Mouse (Mus musculus): ENCODE data around the gene Gabrd.

Gene Gabrd

DNA sequence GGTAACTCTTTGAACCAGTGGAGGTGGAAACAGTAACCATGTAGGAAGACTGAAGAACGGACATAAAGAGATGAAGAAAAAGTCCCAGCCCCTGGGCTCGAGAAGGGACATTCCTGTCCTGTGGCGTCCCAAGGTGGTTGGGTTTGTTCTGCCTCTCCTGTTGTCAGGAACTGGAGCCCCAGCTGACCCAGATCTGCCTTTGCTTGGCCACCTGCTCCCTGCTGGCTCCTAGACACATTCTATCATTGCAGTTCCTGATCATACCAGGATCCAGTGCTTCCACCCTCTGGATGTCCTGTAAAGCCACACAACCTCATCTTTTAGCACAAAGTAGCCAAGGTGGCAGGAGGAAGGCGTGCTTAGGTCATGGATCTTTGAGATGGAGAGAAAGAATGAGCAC, 14.6 kb downstream of the Gabrd start:
- no peak for DNase-seq (ENCODE audit: low spot score in 2 of 2)

DNA sequence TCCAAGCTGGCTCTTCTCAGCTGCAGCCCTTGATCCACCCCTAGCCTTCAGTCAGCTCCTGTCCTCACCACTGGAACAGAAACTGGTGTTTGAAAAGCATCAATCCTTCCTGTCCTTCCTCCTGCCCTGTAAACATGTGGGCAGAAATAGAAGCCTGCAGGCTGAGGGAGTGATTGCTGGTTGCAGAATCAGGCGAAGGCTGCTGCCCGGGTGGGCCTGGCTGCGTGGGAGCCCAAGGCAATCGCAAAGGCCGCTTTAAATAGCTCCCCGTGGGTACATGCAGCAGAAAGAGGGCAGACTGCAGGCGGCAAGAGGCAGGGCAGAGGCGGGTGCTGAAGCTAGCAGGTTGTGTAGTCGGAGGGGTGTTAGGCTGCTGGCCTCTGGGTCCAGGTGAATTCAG, 15.2 kb downstream of the Gabrd start:
- DNase-seq (ENCODE audit: low spot score in 2 of 2): peak; percentile 69 to 81

DNA sequence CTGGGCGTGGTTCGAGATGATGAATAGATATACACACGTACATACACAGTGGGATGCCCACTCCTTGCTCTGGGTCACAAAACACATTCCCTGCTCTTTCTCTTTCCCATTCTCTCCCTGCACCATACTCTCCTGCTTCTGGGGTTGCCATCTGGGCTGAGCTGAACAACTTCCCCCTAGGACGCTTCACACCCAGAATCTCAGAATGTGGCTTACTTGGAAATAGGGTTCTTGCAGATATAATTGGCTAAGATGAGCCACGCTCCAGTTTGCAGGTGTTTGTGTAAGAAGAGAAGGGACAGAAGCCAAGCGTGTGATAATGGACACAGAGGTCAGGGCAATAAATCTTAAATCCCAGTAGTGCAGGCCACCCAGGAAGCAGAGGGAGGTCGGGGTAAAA, 15.9 kb downstream of the Gabrd start:
- DNase-seq (ENCODE audit: low spot score in 2 of 2): no peak

DNA sequence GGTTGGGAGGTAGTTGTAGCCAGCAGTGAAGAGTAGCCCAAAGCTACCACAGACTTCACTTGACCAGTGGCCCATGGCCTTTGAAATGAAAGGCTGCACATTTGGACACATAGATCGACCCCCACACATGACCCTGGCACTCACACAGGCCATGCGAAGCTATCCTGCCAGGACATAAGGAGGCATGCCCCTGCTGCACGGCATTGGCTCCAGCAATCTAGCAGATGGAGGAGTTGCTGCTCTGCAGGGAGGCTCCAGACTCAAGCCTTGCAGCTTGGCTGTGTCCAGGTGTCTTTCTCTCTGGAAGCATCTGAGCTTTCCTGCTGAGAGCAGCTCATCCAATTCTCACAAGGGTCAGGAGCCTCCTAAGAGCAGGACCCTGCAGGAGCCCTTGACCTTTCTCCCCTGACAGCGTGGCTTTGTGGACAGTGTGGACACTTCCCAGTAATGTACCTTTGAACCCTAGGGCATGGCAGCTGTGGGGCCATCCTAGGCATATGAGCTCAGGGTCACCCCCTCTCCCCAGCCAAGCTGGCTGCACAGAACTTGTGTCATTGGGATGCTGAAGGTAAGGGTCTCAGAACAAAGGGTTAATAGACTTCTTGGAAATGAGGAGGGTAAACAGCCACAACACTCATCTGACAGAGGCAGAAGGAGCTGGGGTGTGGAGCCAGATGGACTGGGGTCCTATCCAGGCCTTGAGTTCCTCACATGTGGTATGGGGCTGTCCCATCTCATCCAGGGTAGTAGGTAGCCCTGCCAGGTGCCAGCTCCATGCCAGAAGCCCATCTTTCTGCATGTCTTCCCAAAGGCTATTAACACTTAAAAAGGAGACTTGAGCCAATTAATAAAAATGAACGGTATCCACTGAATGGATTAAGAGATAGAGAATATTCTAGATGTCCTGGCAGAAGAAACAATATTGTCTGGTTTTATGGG, 25.8 kb downstream of the Gabrd start:
- DNase-seq (ENCODE audit: low spot score in 2 of 2): no peak

DNA sequence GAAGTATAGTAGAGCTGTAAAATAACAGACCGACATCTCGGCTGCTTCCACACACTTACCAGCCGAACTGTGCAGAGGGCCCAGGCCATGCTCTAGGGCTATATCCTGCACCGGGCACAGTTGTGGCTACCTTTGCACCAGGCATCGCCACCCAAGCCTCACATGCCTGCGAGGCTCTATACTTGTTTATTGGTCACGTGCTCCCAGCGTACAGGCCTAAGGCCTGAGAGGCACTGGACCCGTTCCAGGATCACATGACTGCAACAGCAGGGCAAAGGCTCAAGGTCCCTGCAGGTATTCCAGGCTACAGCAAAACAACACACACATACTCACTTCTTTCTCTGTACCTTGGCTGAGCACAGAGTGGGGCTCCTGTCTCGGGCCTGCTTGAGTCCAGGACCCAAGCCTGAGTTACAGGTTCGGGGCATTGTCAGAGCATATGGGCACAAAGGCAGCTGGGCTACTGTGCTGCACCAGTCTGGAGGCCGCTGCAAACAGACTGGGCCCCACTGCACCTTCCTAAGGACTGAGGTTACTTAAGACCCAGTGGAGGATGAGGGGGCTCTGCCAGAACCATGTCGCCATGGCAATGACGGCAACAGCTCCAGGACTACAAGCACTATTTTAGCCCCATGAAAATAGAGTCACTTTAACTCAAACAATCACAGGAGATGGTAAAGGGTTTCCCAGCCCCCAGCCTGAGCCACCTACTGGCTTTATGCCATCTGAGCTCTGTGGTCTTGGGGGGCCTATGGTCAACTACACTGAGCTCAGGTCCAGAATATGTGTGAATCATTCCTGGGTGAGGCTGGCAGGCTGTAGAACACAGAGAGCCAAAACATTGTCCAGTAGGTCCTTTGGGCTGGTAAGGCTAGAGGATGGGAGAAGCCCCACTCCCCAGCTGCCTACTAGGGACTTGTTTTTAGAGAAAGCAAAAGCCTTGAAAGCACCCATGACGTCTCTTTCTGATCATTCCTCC, 26.9 kb downstream of the Gabrd start:
- DNase-seq (ENCODE audit: low spot score in 2 of 2): no peak

DNA sequence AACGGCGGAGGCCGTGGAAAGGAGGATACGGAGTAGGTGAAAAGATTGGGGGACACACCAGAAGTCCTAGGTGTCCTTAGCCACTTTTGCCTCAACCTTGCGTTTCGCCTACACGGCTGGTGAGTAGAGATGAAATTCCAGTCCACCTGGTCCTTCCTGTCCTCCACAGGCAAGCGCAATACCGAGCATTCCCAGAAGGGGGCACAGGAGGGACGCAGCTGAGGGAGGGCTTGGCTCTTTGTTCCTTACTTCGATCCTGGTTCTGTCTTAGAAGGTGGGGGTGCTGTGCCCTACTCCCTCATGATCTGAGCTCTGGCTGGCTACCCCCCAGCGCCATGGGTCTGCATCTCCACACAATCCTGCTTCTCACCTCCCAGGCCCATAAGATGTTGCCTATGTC, 29.2 kb downstream of the Gabrd start:
- peak in 1 of 2 experiments; percentile 88 for DNase-seq (ENCODE audit: low spot score in 2 of 2)

DNA sequence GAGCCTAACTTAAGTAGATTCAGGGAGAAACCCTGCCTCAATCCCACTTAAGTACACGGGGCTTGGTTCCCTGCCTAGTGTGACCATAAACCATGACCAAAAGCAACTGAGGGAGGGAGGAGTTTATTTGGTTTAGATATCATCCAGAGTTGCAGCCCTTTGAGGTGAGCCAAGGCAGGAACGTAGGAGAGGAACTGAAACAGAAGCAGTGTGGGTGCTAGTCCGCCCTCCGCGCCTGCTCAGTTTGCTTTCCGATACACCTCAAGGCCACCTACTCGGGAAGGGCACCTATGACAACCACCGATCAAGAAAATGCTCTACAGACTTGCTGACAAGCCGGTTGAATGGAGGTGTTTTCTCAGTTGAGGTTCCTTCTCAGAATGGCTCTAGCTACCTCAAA, 30.2 kb downstream of the Gabrd start:
- no peak for DNase-seq (ENCODE audit: low spot score in 2 of 2)

DNA sequence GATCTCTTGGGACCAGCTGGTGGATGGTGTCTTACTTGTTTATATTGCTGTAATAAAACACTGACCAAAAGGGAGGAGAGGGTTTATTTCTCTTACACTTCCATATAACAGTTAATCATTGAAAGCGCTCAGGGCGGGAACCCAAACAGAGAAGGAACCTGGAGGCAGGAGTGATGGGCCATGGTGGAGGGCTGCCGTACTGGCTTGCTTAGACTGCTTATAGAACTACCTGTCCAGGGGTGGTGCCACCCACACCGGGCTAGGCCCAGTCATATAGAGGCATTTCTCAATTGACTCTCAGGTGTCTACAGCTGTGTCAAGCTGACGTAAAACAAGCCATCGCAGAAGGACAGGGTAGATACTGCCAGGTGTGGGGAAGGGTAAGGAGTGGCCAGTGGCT, 31.1 kb downstream of the Gabrd start:
- DNase-seq (ENCODE audit: low spot score in 2 of 2): no peak

DNA sequence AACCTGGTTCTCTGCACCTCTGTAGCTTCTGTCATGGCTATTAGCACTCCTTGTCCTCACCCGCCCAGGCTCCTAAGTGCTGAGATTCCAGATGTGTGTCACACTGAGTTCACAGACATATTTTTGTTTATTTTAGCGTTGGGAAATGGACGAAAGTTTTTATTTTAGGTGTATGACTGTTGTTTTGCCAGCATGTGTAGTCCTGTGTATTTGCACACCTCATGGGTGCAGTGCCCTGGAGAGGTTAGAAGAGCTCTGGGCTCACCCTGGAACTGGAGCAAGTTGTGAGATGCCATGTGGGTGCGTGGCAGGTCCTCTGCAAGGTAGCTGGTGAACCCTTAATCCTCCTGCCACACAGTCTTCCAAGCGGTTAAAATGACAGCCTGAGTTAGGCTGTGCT, 35.5 kb downstream of the Gabrd start:
- no peak for DNase-seq (ENCODE audit: low spot score in 2 of 2)

DNA sequence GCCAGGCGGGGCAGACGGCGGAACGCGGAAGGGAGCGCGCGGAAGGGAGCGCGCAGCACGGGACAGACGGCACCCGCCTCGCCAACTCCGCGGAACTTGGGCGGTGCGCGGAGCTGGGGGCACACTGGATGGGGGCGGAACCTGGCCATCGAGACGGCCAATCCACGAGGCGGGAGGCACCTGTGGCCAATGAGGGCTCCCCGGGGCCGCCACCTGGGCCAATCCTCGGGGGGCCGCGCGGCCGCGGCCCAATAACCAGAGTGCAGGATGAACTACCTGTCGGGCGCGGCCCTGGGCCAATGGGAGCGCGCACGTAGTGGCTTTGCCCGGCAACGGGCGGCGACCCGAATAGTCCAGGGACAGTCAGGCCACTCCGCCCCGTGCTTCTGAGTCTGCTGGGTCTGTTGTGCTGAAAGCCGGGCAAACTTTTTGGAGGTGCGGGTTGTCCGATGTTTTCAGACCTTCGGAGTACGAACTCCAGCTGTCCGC, 36.6 kb downstream of the Gabrd start, which contains the start of gene Prkcz:
Gene Prkcz, minus strand, starts transcription at position 59 of the 489 bp plus-strand sequence.
- DNase-seq (ENCODE audit: low spot score in 2 of 2): peak in 1 of 2 experiments; percentile 65

DNA sequence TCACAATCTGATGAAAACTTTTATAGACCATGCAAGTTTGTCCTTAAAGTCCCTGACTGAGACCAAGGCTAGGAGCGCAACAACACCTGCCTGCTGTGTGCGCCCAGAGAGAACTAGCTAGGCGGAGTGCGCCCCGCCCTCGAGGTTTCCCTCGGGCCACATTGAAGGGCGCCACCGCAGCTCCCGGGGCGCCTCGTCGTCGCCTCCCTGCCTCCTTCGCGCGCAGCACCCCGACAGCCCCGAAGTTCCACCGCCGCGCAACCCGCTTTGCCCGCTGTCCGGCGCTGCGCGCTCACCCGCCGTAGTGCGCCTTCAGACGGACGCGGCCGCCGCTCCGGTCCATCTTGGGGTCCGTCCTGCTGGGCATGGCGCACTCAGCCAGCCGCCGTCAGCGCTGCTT, 37.1 kb downstream of the Gabrd start:
- DNase-seq (ENCODE audit: low spot score in 2 of 2): no peak

DNA sequence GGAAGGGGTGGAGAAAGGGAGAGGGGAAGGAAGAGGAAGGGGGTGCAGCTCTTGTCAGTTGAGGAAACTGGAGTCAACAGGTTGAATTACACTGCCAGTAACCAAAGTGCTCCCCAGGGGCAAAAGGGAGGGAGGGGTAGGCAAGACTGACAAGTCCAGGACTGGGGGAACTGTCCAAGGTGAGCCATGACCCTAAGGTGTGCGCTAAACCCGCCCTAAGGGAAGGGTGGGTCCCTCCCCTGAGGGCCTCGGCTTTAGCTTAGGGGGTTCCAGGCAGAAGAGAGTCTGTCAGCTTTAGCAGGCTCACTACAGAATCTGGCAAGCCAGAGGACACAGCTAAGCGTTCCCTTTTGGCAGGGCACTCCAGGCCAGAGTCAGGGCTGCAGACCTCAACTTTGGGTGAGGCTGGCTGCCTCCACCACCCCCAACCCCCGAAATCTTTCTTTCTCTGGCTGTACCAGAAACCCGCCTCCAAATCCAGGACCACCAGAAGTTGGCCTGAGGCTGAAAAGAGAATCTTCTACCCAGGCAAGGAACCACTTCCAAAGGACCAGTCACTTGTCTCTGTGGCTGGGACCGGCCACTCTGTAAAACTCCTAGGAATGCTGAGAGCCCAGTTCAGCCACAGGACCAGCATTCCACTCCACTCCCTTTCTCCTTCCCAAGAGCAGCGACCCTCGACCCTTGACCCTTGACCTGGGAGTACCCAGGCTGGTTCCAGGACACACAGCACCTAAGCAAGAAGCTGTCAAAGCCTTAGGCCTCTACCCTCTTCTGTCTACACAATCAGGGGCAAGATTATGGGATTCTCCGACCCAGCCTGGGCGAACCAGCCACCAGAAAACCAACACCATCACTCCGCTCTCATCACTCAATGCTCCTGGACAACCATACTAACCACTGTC, 38.1 kb downstream of the Gabrd start:
- DNase-seq (ENCODE audit: low spot score in 2 of 2): no peak

DNA sequence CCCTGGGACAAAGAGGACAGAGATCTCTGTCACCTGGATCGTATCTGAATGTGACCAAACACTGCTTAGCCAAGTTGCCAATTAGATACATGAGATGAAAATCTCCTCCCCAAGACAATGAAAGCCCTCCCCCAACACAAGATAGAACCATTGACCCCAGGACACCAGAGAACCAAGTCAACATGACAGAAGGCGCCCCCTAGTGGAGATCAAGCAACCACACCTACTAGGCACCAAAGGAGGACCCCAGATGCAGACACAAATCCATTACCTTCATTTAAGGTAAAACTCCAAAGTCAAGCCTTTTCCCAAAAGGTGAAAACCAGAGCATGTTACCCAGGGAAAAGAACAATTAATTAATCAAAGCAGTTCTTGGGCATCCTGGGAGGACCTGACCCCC, 40.3 kb downstream of the Gabrd start:
- no peak for DNase-seq (ENCODE audit: low spot score in 2 of 2)

DNA sequence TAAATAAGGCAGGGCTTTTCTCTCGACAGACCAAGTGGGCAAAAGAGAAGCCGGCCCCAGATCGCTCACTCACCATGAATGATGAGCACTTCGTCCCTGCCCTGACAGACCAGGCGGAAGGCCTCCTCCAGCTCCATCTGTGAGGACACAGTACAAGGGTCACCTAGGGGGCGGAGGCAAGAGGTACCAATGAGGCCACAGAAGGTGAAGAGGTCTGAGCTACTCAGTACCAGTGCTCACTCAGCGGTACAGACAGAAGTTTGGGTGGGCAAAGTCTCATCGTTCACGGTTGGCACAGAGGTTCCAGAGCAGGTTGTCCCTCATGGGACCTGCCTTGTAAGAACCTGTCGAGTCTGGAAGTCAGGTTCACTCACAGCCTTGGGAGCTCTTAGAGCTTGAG, 41.6 kb downstream of the Gabrd start:
- DNase-seq (ENCODE audit: low spot score in 2 of 2): no peak

DNA sequence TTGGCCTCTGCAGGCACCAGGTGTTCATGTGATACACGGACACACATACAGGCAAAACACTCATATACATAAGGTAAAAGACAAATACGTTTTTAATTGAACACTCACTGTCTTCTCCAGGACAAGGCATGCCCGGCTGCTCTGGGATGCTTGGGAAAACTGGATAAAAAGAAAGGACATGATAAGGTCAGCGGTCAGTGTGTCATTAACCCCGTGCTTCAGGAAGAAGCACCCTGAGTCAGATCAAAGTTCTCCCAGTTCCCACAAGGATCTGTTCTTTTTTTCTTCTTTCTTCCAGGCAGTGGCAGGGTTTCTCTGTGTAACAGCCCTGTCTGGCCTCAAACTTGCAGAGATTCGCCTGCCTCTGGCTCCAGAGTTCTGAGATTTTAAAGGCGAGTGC, 43.4 kb downstream of the Gabrd start:
- no peak for DNase-seq (ENCODE audit: low spot score in 2 of 2)

DNA sequence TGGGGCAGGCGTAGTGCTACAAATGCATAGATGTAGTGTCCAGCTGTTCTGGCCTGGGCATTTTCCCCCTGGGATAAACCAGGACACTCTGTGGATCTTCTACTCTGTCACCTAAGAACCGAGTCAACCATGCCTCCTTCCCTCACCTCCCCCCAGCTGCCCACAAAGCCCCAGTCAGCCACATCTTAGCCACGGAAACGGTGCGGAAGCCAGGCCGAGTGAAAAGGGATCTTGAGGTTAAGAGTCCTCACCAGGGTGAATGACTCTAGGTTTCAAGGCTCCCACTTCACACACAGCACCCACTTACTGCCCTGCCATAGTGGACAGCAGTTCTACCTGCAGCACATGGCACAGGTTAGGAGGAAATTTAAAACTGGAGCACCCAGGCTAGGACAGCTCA, 43.9 kb downstream of the Gabrd start:
- DNase-seq (ENCODE audit: low spot score in 2 of 2): no peak

DNA sequence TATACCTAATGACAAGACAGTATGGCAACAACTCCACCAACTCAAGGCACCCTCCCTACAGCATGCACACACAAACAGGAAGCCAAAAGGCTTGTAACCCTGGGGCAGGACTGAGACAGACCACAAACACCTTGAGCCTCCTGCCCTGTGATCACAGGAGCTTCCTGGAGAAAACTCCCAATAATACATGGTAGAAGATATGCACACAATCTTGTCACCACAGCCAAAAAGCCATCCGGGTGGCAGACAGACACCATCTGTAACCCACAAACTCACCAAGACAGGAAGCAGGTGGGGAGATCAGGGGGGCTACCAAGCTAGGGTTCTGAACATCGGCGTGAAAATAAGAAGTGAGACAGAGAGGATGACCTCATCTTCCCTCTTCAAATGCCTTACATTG, 45.3 kb downstream of the Gabrd start:
- DNase-seq (ENCODE audit: low spot score in 2 of 2): no peak

DNA sequence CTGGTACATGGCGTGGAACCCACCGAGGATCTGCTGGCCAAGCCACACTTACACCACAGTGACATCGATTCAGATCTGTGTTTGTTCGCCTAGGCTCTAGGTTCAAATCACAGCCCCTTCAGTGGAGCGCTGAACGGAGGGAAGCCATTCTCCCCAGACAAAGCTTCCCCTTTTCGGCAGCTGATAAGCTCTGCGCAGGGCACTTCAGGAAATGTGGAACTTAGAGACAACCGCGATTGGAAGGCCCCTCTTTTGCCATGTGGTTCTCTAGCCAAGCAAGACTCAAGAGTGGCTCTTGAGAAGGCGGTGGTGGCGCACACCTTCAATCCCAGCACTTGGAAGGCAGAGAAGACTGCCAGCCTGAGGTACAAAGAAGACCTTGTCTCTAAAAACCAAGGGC, 51.6 kb downstream of the Gabrd start:
- DNase-seq (ENCODE audit: low spot score in 2 of 2): no peak

DNA sequence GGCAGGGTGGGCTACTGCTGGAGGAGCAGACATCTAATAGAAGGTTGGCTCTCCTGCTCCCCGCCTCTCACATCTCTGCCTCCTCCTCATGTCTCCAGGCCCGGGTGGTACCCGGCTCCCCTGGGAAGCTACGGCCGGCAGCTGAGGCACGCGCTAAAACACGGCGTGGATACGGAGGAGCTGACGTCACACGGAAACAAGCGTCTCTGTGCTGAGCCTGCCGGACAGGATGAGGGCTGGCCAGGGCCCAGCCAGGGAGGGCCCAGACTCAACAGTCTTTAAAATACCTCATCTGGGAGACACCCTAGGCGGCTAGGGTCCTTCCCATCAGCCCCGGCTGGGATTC, 52.3 kb downstream of the Gabrd start:
- DNase-seq (ENCODE audit: low spot score in 2 of 2): peak; percentile 73 to 86

DNA sequence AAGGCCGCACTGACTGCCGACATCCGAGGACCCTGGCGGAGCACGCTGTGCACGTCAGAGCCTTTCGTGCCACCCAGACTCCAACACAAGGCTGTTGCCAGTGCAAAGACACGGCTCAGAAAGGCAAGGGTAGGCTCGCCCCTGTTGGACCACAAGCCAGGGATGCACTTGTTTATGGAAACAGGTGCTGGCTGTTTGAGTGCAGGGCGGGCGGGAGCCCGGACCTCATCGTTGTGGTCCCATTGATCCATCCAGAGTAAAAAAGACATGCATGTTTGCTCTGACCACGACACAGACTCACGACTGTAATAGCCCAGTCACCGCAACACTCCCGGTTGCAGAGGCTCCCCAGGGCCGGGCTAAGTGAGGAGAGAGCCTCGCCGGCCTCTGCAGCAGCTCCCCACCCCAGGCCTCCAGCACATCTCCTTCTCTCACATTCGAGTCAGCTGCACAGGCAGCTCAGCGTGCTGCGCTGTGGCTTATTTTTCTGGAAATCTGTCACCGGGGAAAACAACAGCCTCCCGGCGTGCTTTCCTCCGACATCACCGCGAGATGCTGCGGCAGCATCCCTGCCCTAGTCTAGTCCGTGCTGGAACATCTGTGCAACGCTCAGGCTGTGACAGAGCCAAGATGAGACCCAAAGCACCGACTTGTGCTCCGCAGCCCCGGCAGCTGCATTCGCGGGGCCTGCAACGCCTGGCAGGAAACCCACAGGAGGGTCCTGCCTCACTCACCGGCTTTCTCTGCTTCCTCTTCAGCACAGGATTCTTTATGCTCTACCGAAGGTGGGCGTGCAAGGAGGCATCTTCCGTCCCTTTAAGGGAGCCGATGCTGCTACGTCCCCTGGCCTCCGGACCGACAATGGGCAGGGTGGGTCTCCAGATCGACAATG, 53.0 kb downstream of the Gabrd start:
- peak in 1 of 2 experiments; percentile 49 for DNase-seq (ENCODE audit: low spot score in 2 of 2)

DNA sequence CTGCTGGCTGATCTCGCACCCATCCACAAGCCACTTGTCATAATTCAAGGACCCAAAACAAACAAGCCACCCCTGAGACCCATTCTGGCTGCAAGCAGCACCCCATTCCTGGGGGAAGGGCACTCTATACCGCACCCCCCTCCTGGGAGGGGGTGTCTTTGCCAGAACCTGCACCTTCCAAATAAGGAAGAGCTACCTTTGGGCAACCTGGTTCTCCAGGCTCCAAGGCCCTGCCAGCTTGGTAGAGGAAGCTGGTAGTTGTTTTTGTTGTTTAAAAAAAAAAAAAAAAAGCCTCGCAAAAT, 53.7 kb downstream of the Gabrd start:
- peak in 1 of 2 experiments; percentile 33 for DNase-seq (ENCODE audit: low spot score in 2 of 2)

All from left cerebral cortex, adult 9 months (tissue).